Mouse (Mus musculus): ENCODE data around the gene Clec4a4. TPM values are rescaled to one million over a fixed set of nuclear protein-coding genes. Genes with fewer than 3 reads are reported as not detected.
"Not testable (repeated sequence)": the region's sequence is repeated elsewhere in the genome, so short reads cannot be mapped to it uniquely, and the experiment has no call there.

The Clec4a4 gene
- not detected for total RNA-seq (2021)

DNA sequence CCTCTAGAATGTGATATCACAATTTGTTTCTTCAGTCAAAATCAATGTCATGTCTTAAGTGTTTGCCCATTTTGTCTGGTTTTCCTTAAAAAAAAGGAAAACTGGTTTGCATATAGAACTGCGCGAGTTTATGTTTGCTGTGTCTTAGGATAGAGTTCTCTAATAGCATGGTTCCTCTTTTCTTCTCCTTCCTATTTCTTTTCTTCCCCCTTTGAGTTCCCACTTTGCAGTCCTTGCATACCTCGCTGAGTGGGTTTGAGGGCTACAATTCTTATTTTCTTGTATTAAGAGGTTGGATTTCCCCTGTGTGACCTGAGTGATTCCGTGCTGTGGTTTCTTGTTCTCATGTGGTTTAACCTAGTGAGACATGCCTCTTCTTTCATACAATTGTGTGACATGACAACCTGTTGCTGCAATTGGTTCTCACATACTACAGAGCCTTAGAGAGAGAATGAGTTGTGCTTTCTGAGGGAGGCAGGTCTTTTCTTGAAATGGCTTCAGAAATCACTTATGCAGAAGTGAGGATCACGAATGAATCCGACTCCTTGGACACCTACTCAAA is at the start of gene Clec4a4:
Gene Clec4a4 (plus strand): TSS at position 492 of the 562 bp plus-strand sequence.
- DNase-seq: no peak

DNA sequence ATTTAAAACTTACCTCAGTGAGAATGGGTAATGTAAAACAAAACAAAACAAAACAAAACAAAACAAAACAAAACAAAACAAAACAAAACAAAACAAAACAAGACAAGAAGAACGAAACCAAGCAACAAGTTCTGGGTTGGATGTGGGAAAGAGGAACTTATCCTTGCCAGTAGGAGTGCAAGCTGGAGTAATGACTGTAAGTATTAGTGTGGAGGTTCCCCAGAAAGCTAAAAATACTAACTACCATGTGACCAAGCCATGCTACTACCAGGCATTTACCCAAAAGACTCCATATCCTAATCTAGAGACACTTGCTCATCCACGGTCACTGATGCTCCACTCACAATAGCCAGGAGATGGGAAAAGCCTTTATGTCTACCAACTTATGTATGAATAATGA is 43.4 kb upstream of the Clec4a4 start:
- no peak for DNase-seq

DNA sequence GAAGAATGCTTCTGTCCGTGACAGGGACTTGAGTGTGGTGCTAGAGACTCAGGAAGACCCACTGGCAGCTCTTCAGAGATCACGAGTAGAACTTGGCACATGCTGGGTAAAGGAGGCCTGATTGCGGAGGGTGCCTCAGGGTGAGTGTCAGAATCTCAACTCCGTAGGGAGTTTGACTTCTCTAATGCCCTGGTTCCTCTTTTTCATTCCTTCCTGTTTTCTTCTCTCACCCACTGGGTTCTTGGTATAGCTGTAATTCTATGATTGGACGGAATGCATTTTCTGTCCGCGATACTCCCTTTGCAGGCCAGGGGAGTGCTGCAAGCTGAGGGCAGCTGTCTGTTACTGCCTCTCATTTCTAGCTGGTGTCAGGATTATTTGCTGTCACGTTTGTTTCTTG is 37.8 kb upstream of the Clec4a4 start, which contains the start of gene Clec4a3:
Gene Clec4a3 (plus strand): TSS at position 115 of the 400 bp plus-strand sequence.
- DNase-seq: no peak

GRCm38 (mm10) chr6:122964562-122964961 is 25.6 kb upstream of the Clec4a4 start:
- no peak for DNase-seq

GRCm38 (mm10) chr6:122969048-122969447 is 21.1 kb upstream of the Clec4a4 start:
- DNase-seq: no peak

GRCm38 (mm10) chr6:123004696-123005095 is 14.5 kb downstream of the Clec4a4 start:
- DNase-seq: not testable (repeated sequence)

- no peak for DNase-seq
These were observed 15.4 kb downstream of the Clec4a4 start for GRCm38 (mm10) chr6:123005591-123005990.

- DNase-seq: no peak
These were observed 59.7 kb downstream of the Clec4a4 start, which contains the start of gene Clec4b1 for GRCm38 (mm10) chr6:123049742-123050372. Gene Clec4b1, plus strand, starts transcription at chr6:123049962.

Other genes starting within 250 kb of the Clec4a4 start
- 1 to 10 TPM; 2.0 to 3.3 TPM for gene Slc2a3, start 188.7 kb upstream of the Clec4a4 start, total RNA-seq (2021)
- gene Foxj2, start 170.5 kb upstream of the Clec4a4 start, total RNA-seq (2021): 10 to 100 TPM; 24.6 to 25.3 TPM
- gene C3ar1, start 134.2 kb upstream of the Clec4a4 start, total RNA-seq (2021): 1 to 10 TPM; 1.7 to 1.8 TPM
- gene Necap1, start 115.9 kb upstream of the Clec4a4 start, total RNA-seq (2021): 10 to 100 TPM; 32.8 to 35.5 TPM
- 1 to 10 TPM; 1.2 to 1.9 TPM for gene Clec4a1, start 68.5 kb upstream of the Clec4a4 start, total RNA-seq (2021)
- 1 to 10 TPM; 1.2 to 1.4 TPM for gene Clec4a3, start 37.9 kb upstream of the Clec4a4 start, total RNA-seq (2021)
- not detected for gene Clec4b1, start 59.6 kb downstream of the Clec4a4 start, total RNA-seq (2021)
- gene Clec4a2, start 116.1 kb downstream of the Clec4a4 start, total RNA-seq (2021): 1 to 10 TPM; 1.1 to 1.3 TPM
- gene Clec4b2, start 182.5 kb downstream of the Clec4a4 start, total RNA-seq (2021): not detected
- gene Clec4n, start 239.5 kb downstream of the Clec4a4 start, total RNA-seq (2021): 1 to 10 TPM in 1 of 2 experiments, under 1 TPM in 1; 0.71 to 1.2 TPM

Data from heart, postnatal 4 days (tissue).